Mouse (Mus musculus) hindbrain, embryonic 16.5 days (tissue): ENCODE results near the gene Cacng4. TPM values are rescaled to one million over a fixed set of nuclear protein-coding genes. Genes with fewer than 3 reads are reported as not detected.

ENCODE experiments used
- ATAC-seq: fragments of 200-750 bp; cut with Nextera tagmentation; 2 replicates; pipeline ENCODE4 v1.8.0; 2017; ENCODE audit warnings: moderate TSS enrichment, moderate library complexity
- H3K27ac ChIP-seq: fragments of 300-500 bp; sonication (generic); 2 replicates; pipeline ENCODE4 v1.5.1; 2014; ENCODE audit warnings: low read depth, mild to moderate bottlenecking, control low read depth, low read length, moderate library complexity
- H3K27me3 ChIP-seq: fragments of 300-500 bp; sonication (generic); replicated peaks from 2 replicates; pipeline ENCODE4 v1.6.1; 2014; ENCODE audit warnings: low read length; ENCODE audit not compliant: control insufficient read depth, insufficient read depth
- H3K36me3 ChIP-seq: fragments of 300-500 bp; sonication (generic); 2 replicates; pipeline ENCODE4 v1.6.1; 2014; ENCODE audit warnings: mild to moderate bottlenecking, low read length, moderate library complexity, mixed read lengths; ENCODE audit not compliant: control insufficient read depth, insufficient read depth
- H3K4me1 ChIP-seq: fragments of 300-500 bp; sonication (generic); 2 replicates; pipeline ENCODE4 v1.6.1; 2014; ENCODE audit warnings: low read depth, low read length; ENCODE audit not compliant: control insufficient read depth, insufficient read depth
- H3K4me2 ChIP-seq: fragments of 300-500 bp; sonication (generic); 2 replicates; pipeline ENCODE4 v1.6.1; 2014; ENCODE audit warnings: mild to moderate bottlenecking, low read length, control low read depth, moderate library complexity
- H3K4me3 ChIP-seq: fragments of 300-500 bp; sonication (generic); 2 replicates; pipeline ENCODE4 v1.5.1; 2014; ENCODE audit warnings: mild to moderate bottlenecking, low read length, control low read depth, moderate library complexity
- H3K9ac ChIP-seq: fragments of 300-500 bp; sonication (generic); 2 replicates; pipeline ENCODE4 v1.6.1; 2014; ENCODE audit warnings: low read depth, mild to moderate bottlenecking, control low read depth, low read length, moderate library complexity
- H3K9me3 ChIP-seq: fragments of 300-500 bp; sonication (generic); 2 replicates; pipeline ENCODE4 v1.6.1; 2014; ENCODE audit warnings: mild to moderate bottlenecking, low read length, moderate library complexity; ENCODE audit not compliant: control insufficient read depth
- WGBS: fragments of 180-500 bp; shearing (Covaris S2); extraction: QIAGEN DNeasy Blood & Tissue Kit; methylation state at CpG from one replicate; pipeline ENCODE4 v1.1.7; 2014; 5-methylcytosine and 5-hydroxymethylcytosine counted together
- polyA plus RNA-seq: library from polyadenylated mRNA; unstranded; fragments of >200 nt; fragmentation: Nextera tagmentation; extraction: Ambion mirVana; gene quantifications from 2 replicates; pipeline ENCODE4 v1.2.1, GENCODE M21; 2015

Cacng4 gene
- polyA plus RNA-seq, 1 experiment from 2014 or later: 46.0 TPM

- Histone ChIP-seq H3K9me3 (no peaks in the 10 kb centered on the region), H3K9ac (no peak overlapping the region), H3K4me3 (no peak overlapping the region), H3K27me3 (no peaks in the 10 kb centered on the region), H3K4me1 (peaks cover 22% of the 10 kb centered on the region), H3K36me3 (no peaks in the 10 kb centered on the region), H3K27ac (no peak overlapping the region), H3K4me2 (no peak overlapping the region)
- ATAC-seq: 0 out of 2 replicates have a peak, but pooled peaks have one; percentile 40
- WGBS: 57% methylated on average over 5 of the region's 5 CpGs
These were observed 11.8 kb downstream of the Cacng4 start for GRCm38 (mm10) chr11:107782591-107782990.

GRCm38 (mm10) chr11:107778859-107779258, 15.5 kb downstream of the Cacng4 start:
- H3K4me1 ChIP-seq: peaks cover 49% of the 10 kb centered on the region
- 13% methylated on average over 9 of the region's 9 CpGs for WGBS
- ATAC-seq: peak; percentile 65
- no peaks in the 10 kb centered on the region for H3K36me3 ChIP-seq
- no peak overlapping the region for H3K9ac ChIP-seq
- H3K27ac ChIP-seq: peak overlapping the region; percentile 69
- H3K4me3 ChIP-seq: no peak overlapping the region
- H3K9me3 ChIP-seq: no peaks in the 10 kb centered on the region
- H3K27me3 ChIP-seq: no peaks in the 10 kb centered on the region
- no peak overlapping the region for H3K4me2 ChIP-seq

- Histone ChIP-seq H3K9me3 (no peaks in the 10 kb centered on the region), H3K27ac (peak overlapping the region; percentile 60; the same call in 1 of the 2 replicates), H3K4me2 (peak overlapping the region; percentile 18), H3K36me3 (no peaks in the 10 kb centered on the region), H3K4me1 (peaks cover 63% of the 10 kb centered on the region), H3K9ac (no peak overlapping the region), H3K4me3 (no peak overlapping the region), H3K27me3 (no peaks in the 10 kb centered on the region)
- no peak for ATAC-seq
- WGBS: 20% methylated on average over 12 of the region's 12 CpGs
These were observed 16.9 kb downstream of the Cacng4 start for GRCm38 (mm10) chr11:107777487-107777886.

- Histone ChIP-seq H3K36me3 (no peaks in the 10 kb centered on the region), H3K4me2 (no peak overlapping the region), H3K9me3 (no peaks in the 10 kb centered on the region), H3K4me1 (peaks cover 58% of the 10 kb centered on the region), H3K9ac (0 out of 2 replicates have a peak overlapping the region, but pooled peaks have one; percentile 11), H3K27me3 (no peaks in the 10 kb centered on the region), H3K4me3 (no peak overlapping the region), H3K27ac (no peak overlapping the region)
- WGBS: 45% methylated on average over 8 of the region's 8 CpGs
- ATAC-seq: no peak
These were observed 21.0 kb downstream of the Cacng4 start for GRCm38 (mm10) chr11:107773312-107773711.

- WGBS: 34% methylated on average over 6 of the region's 6 CpGs
- no peak overlapping the region for H3K4me3 ChIP-seq
- peaks cover 57% of the 10 kb centered on the region for H3K4me1 ChIP-seq
- no peak overlapping the region for H3K9ac ChIP-seq
- H3K4me2 ChIP-seq: no peak overlapping the region
- H3K9me3 ChIP-seq: no peaks in the 10 kb centered on the region
- no peaks in the 10 kb centered on the region for H3K36me3 ChIP-seq
- H3K27ac ChIP-seq: no peak overlapping the region
- ATAC-seq: no peak
- H3K27me3 ChIP-seq: no peaks in the 10 kb centered on the region
These were observed 22.4 kb downstream of the Cacng4 start for GRCm38 (mm10) chr11:107772002-107772401.

GRCm38 (mm10) chr11:107768361-107768760, 26.0 kb downstream of the Cacng4 start:
- Histone ChIP-seq H3K36me3 (no peaks in the 10 kb centered on the region), H3K9me3 (no peaks in the 10 kb centered on the region), H3K27me3 (no peaks in the 10 kb centered on the region), H3K4me1 (peaks cover 48% of the 10 kb centered on the region), H3K4me2 (no peak overlapping the region), H3K9ac (no peak overlapping the region), H3K4me3 (no peak overlapping the region), H3K27ac (peak overlapping the region; percentile 36; the same call in 1 of the 2 replicates)
- WGBS: 45% methylated on average over 8 of the region's 8 CpGs
- 0 out of 2 replicates have a peak, but pooled peaks have one; percentile 13 for ATAC-seq

- no peak for ATAC-seq
- Histone ChIP-seq H3K27me3 (no peaks in the 10 kb centered on the region), H3K4me1 (peaks cover 52% of the 10 kb centered on the region), H3K4me2 (peak overlapping the region; percentile 19), H3K36me3 (no peaks in the 10 kb centered on the region), H3K27ac (peak overlapping the region; percentile 8; the same call in 1 of the 2 replicates), H3K4me3 (no peak overlapping the region), H3K9me3 (no peaks in the 10 kb centered on the region), H3K9ac (no peak overlapping the region)
- 36% methylated on average over 12 of the region's 12 CpGs for WGBS
These were observed 27.4 kb downstream of the Cacng4 start for GRCm38 (mm10) chr11:107766932-107767331.

GRCm38 (mm10) chr11:107762688-107763460, 31.5 kb downstream of the Cacng4 start:
- H3K4me1 ChIP-seq: peaks cover 59% of the 10 kb centered on the region
- H3K9ac ChIP-seq: 0 out of 2 replicates have a peak overlapping the region, but pooled peaks have one; percentile 4
- no peaks in the 10 kb centered on the region for H3K27me3 ChIP-seq
- no peak overlapping the region for H3K4me3 ChIP-seq
- peak; percentile 74 for ATAC-seq
- 16% methylated on average over 8 of the region's 8 CpGs for WGBS
- no peaks in the 10 kb centered on the region for H3K36me3 ChIP-seq
- peak overlapping the region; percentile 63 for H3K27ac ChIP-seq
- H3K4me2 ChIP-seq: no peak overlapping the region
- H3K9me3 ChIP-seq: no peaks in the 10 kb centered on the region

- Histone ChIP-seq H3K9ac (no peak overlapping the region), H3K9me3 (no peaks in the 10 kb centered on the region), H3K4me2 (no peak overlapping the region), H3K27me3 (no peaks in the 10 kb centered on the region), H3K36me3 (no peaks in the 10 kb centered on the region), H3K4me1 (peaks cover 51% of the 10 kb centered on the region), H3K27ac (peak overlapping the region; percentile 63), H3K4me3 (no peak overlapping the region)
- ATAC-seq: no peak
- WGBS: 56% methylated on average over 10 of the region's 10 CpGs
These were observed 32.4 kb downstream of the Cacng4 start for GRCm38 (mm10) chr11:107761790-107762500.
